Mouse (Mus musculus) embryonic facial prominence, embryonic 10.5 days (tissue): ENCODE measurements around the gene Litaf. TPM values are rescaled to one million over a fixed set of nuclear protein-coding genes. Genes with fewer than 3 reads are reported as not detected.

Experiments used
- DNase-seq: peaks from one replicate; pipeline ENCODE4 v3.0.0-alpha.2; 2017; ENCODE audit warnings: low spot score
- H3K27ac ChIP-seq: fragments of 300-500 bp; sonication (generic); replicated peaks from 2 replicates; pipeline ENCODE4 v1.5.1; 2016; ENCODE audit warnings: mild to moderate bottlenecking
- H3K27me3 ChIP-seq: fragments of 300-500 bp; sonication (generic); replicated peaks from 2 replicates; pipeline ENCODE4 v1.6.1; 2016; ENCODE audit warnings: low read depth, mild to moderate bottlenecking; ENCODE audit not compliant: poor library complexity, severe bottlenecking
- H3K36me3 ChIP-seq: fragments of 300-500 bp; sonication (generic); replicated peaks from 2 replicates; pipeline ENCODE4 v1.6.1; 2016; ENCODE audit warnings: mild to moderate bottlenecking, moderate library complexity
- H3K4me1 ChIP-seq: fragments of 300-500 bp; sonication (generic); 2 replicates; pipeline ENCODE4 v1.6.1; 2016
- H3K4me3 ChIP-seq: fragments of 300-500 bp; sonication (generic); 2 replicates; pipeline ENCODE4 v1.5.1; 2016; ENCODE audit warnings: mild to moderate bottlenecking, moderate library complexity
- H3K9me3 ChIP-seq: fragments of 300-500 bp; sonication (generic); 2 replicates; pipeline ENCODE4 v1.6.1; 2016; ENCODE audit warnings: mild to moderate bottlenecking
- WGBS: fragments of 180-500 bp; shearing (Covaris S2); methylation state at CpG from one replicate; pipeline ENCODE4 v1.1.7; 2016; 5-methylcytosine and 5-hydroxymethylcytosine counted together
- polyA plus RNA-seq: library from polyadenylated mRNA; unstranded; fragments of >200 nt; fragmentation: Nextera tagmentation; extraction: Ambion mirVana; gene quantifications from 2 replicates; pipeline ENCODE4 v1.2.1, GENCODE M21; 2016

Gene Litaf
- polyA plus RNA-seq, 1 experiment from 2014 or later: 97.3 TPM

DNA sequence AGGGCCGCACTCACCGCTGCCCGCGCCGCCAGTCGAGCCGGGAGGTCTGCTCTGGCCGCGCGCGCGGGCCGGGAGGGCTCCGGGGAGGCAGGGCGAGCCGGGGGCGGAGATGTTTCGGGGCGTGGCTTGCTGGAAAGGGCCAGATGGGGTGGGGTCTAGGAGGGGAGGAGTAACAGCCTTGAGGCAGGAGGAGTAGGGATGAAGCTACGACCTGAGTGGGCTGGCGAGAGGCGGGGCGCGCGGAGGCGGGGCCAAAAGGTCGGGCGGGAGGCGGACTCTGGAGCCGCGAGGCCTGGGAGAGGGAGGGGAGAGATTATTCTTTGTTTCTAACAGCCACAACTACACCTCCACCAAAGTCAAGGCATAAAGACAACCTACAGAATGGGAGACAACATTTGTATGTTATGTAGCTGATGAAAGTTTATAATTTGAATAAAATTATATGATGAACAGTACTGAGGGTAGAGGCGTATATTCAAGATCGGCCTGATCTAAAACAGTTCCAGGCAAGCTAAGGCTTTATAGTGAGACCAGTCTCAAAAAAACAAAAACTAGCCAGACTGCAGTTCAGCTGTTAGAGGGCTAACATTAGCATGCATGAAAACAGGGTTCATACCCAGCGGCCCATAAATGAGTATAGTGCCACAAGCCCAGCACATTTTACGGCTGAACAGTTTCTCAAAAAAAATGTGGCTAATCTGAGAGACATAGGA is 72.8 kb downstream of the Litaf start:
- Histone ChIP-seq H3K27me3 (no peaks in the 10 kb centered on the region), H3K27ac (peak overlapping the region; percentile 94), H3K4me1 (peaks cover 28% of the 10 kb centered on the region), H3K9me3 (peaks cover 12% of the 10 kb centered on the region), H3K4me3 (peak overlapping the region; percentile 84), H3K36me3 (peaks cover 32% of the 10 kb centered on the region)
- DNase-seq: peak; percentile 98
- 10% methylated on average over 35 of the region's 35 CpGs for WGBS

DNA sequence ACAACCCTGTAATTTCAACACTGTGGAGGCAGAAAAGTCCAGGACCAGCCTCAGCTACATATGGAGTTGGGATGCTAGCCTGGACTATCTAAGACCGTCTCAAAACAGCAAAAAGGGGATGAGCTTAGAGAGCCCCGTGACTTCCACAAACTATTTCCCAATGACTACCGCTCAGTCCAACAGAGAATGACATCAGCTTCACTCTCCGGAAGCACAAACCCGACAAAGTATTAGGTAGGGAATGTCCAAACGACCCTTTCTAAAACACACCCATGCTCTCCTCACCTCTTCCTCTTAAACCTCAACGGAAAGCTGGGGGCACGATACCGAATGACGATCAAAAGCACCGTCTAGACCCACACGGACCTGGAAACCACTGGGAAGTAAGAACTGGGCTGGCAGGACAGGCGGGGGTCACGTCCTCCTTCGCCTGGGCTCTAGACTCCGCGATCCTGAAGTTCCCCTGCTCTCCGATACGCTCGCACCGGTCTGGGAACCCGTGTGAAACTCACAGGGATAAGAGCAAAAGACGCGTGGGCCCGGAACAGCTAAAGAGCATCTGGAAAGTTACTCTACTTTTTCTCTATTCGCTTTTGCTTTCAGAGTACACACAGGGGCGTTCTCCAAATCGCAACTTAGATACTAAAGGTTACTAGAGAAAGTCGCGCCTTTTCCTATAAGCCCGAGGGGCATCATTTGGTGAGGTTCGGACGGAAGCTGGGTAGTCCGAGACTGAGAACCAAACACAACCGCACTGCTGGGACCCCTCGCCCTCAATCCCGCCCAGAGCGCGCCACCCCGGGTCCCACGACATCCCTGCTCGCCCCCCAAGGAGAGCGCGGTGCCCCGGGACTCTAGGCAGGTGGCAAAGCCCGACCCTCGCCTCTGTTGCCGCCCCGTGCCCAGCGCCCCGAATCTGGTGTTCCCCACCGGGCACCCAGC is 73.6 kb downstream of the Litaf start:
- peak; percentile 66 for DNase-seq
- Histone ChIP-seq H3K4me3 (peak overlapping the region; percentile 84), H3K36me3 (peaks cover 33% of the 10 kb centered on the region), H3K4me1 (peaks cover 32% of the 10 kb centered on the region), H3K9me3 (peaks cover 12% of the 10 kb centered on the region), H3K27me3 (no peaks in the 10 kb centered on the region), H3K27ac (peak overlapping the region; percentile 94)
- under 1% methylated on average over 52 of the region's 52 CpGs for WGBS

DNA sequence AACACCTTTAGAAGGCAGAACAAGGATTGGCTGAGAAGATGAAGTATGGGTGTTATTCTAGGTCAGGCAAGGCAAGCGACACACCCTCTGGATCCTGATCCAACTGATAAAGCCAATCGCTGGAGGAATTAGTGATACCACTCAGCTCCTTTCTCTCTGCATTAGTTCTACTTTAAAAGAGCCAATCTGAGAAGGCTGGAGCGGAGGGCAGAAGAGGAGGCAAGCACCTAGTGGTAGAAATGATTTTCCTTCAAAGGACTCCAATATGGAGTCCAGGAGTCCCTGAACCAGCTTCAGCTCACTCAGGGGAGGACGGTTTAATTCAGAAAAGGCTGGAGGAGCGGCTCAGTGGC is 74.2 kb downstream of the Litaf start:
- no peaks in the 10 kb centered on the region for H3K27me3 ChIP-seq
- H3K36me3 ChIP-seq: peaks cover 33% of the 10 kb centered on the region
- peak overlapping the region; percentile 84 for H3K4me3 ChIP-seq
- 56% methylated on average over 5 of the region's 5 CpGs for WGBS
- peaks cover 12% of the 10 kb centered on the region for H3K9me3 ChIP-seq
- H3K27ac ChIP-seq: peak overlapping the region; percentile 94
- peaks cover 32% of the 10 kb centered on the region for H3K4me1 ChIP-seq
- DNase-seq: no peak

DNA sequence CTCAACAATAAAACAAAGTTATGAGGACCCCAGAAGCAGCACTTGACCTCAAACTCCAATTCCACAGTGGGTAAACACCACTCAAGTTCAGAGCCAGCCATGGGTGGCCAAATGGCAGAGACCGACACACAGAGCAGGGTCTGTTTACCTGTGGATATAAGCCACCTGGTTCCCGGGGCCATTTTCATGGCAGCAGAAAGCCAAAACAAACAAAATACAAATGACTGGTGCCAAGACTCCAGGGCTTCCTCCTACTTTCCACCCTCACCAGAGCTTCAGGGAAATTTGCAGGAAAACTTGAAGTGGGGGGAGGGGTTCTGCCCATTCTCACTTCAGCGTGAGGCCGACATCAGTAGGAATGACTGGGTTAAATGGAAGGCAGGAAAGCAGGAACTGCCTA is 75.2 kb downstream of the Litaf start:
- Histone ChIP-seq H3K36me3 (peaks cover 35% of the 10 kb centered on the region), H3K4me3 (peak overlapping the region; percentile 84), H3K9me3 (peaks cover 12% of the 10 kb centered on the region), H3K27ac (no peak overlapping the region), H3K27me3 (no peaks in the 10 kb centered on the region), H3K4me1 (peaks cover 32% of the 10 kb centered on the region)
- no peak for DNase-seq
- 93% methylated on average over 4 of the region's 4 CpGs for WGBS

DNA sequence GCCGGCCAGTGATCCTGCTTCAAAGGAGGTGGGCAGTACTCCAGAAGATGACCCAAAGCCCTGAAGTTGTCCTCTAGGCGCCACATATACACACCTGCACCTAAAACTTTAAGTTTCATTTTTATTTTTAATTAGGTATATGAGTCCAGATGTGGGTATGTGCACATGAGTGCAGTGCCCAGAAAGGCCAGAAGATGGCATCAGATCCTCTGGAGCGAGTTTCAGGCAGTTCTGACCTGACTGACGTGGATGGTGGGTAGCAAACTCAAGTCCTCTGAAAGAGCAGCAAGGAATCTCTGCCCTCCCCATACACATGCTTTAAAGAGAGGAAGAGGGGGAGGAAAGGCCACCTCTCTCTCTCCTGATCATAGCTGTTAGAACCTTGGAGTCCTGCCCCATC is 76.1 kb downstream of the Litaf start:
- Histone ChIP-seq H3K36me3 (peaks cover 35% of the 10 kb centered on the region), H3K9me3 (peaks cover 12% of the 10 kb centered on the region), H3K4me1 (peaks cover 32% of the 10 kb centered on the region), H3K27ac (no peak overlapping the region), H3K4me3 (no peak overlapping the region), H3K27me3 (no peaks in the 10 kb centered on the region)
- 91% methylated on average over 4 of the region's 4 CpGs for WGBS
- DNase-seq: no peak

DNA sequence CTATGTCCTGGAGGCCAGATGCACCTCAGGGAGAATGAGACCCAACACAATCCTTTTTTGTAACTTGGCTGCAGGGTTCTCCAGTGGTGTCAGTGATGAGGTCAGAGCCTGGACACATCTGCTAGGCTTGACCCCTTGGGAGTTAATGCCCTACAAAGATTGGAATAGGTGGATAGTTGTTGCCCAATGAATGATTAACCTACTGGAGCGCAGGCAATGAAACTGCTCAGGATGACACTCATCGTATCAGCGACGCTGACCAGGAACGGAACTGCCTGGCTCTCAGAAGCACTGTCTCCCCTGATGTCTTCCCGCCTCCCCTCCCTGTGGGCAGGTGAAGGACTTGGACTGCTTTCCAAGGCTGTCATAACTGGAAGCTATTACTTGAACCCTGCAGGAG is 76.6 kb downstream of the Litaf start:
- H3K4me3 ChIP-seq: no peak overlapping the region
- 95% methylated on average over 6 of the region's 6 CpGs for WGBS

DNA sequence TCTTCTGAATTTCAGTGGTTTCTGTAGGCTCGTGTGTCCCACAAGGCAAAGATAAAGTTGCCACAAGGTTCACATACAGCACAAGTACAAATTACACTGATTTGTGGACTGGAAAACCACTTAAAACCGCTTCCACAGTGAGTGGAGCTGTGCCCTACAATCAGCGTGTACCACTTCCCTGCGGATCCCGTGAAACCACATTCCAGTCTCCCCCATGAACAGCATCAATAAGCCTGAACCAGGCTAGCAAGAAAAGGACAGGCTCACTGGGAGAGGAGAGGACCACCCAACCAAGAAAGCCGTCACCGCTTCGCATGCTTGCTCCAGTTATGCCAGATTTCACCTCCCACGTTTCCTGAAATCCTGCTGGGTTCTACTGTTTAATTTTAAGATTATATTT is 77.7 kb downstream of the Litaf start:
- 82% methylated on average over 9 of the region's 9 CpGs for WGBS
- peaks cover 24% of the 10 kb centered on the region for H3K4me1 ChIP-seq
- peaks cover 12% of the 10 kb centered on the region for H3K9me3 ChIP-seq
- H3K27me3 ChIP-seq: no peaks in the 10 kb centered on the region
- H3K27ac ChIP-seq: no peak overlapping the region
- DNase-seq: no peak
- peaks cover 35% of the 10 kb centered on the region for H3K36me3 ChIP-seq
- H3K4me3 ChIP-seq: no peak overlapping the region

More for the DNA sequence above, 76.6 kb downstream of the Litaf start:
- Histone ChIP-seq H3K4me1 (peaks cover 32% of the 10 kb centered on the region), H3K27ac (no peak overlapping the region), H3K36me3 (peaks cover 35% of the 10 kb centered on the region), H3K9me3 (peaks cover 12% of the 10 kb centered on the region), H3K27me3 (no peaks in the 10 kb centered on the region)
- DNase-seq: no peak

DNA sequence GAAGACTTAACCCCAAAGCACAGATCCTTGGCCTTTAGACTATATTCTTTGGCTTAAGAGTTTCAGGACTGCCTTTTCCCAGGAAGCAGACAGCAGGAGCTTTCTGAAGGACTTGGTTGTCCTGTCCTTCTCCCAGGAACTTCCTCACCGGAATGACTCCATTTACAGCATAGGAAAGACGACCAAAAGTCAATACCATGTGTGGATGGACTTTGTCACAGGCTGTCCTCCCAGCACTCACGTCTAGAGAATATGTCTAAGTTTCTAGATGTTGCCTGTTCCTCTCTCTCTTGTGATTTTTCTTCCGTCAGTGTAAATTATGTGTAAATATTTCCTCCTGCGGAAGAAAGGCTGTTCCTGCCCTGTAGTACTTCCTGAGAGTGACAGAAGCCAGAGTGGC is 81.4 kb downstream of the Litaf start:
- DNase-seq: no peak

DNA sequence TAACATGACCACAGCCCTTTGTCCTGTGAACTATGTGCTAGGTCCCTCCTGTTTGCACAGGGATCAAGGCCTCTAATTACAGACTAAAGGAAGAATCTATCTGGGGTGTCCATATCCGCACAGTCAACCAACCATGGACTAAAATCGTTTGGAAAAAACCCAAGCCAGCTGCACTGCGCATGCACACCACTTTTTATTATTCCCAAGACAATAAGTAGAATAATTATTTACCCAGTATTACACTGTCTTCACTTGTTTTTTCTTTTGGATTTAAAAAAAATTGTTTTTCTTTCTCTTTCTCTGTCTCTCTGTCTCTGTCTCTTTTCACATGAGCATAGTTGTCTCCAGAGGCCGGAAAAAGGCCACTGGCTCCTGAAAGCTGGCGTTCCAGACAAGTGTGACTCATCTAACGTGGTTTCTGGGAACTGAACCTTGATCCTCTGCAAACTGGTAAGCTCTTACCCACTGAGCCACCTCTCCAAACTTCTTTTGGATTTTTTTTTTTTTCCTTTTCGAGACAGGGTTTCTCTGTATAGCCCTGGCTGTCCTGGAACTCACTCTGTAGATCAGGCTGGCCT is 84.4 kb downstream of the Litaf start:
- H3K27ac ChIP-seq: no peak overlapping the region
- peaks cover 40% of the 10 kb centered on the region for H3K4me1 ChIP-seq
- DNase-seq: no peak
- 79% methylated on average over 7 of the region's 7 CpGs for WGBS
- no peak overlapping the region for H3K4me3 ChIP-seq
- H3K36me3 ChIP-seq: peaks cover 20% of the 10 kb centered on the region
- H3K9me3 ChIP-seq: no peaks in the 10 kb centered on the region
- H3K27me3 ChIP-seq: no peaks in the 10 kb centered on the region

More for the DNA sequence above, 81.4 kb downstream of the Litaf start:
- no peak overlapping the region for H3K4me3 ChIP-seq
- no peak overlapping the region for H3K27ac ChIP-seq
- WGBS: 77% methylated on average over 5 of the region's 5 CpGs
- peaks cover 30% of the 10 kb centered on the region for H3K4me1 ChIP-seq
- H3K9me3 ChIP-seq: no peaks in the 10 kb centered on the region
- H3K27me3 ChIP-seq: no peaks in the 10 kb centered on the region
- peaks cover 16% of the 10 kb centered on the region for H3K36me3 ChIP-seq

DNA sequence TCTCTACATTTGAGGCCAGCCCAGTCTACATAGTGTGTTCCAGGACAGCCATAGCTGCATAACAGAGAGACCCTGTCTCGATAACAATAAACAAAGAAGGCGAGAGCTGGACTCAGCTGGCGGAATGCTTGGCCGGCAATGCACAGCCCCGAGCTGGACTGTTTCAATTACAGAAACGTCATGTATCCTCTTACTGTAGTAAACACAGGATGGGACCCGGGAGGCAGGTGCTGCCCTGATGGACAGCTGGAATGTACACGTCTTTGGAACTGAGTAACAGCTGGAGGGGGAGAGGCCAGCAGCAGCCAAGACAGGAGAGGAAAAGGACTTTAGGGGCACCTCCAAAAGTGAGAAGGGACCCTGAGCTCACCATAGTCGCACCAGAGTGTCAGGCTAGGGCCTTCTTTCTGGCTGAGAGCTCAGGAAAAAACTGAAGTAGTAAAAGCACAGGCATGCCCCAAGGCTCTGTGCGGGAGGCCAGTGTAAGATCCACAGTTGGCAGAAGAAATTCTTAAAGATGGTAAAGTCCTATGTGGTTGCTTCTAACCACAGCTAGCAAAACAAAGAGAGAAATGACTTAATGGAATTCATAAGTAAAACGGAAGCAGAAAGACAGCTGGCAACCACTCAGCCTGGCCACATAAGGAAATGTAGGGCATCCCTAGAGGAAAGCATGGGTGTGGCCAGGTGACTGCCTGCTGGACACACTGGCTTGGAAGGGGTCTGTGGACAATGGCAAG is 86.7 kb downstream of the Litaf start:
- H3K36me3 ChIP-seq: peaks cover 33% of the 10 kb centered on the region
- peaks cover 53% of the 10 kb centered on the region for H3K4me1 ChIP-seq
- DNase-seq: no peak
- 63% methylated on average over 11 of the region's 11 CpGs for WGBS
- H3K9me3 ChIP-seq: no peaks in the 10 kb centered on the region
- H3K27ac ChIP-seq: peak overlapping the region; percentile 27; the same call in 1 of the 2 replicates
- no peak overlapping the region for H3K4me3 ChIP-seq
- no peaks in the 10 kb centered on the region for H3K27me3 ChIP-seq

DNA sequence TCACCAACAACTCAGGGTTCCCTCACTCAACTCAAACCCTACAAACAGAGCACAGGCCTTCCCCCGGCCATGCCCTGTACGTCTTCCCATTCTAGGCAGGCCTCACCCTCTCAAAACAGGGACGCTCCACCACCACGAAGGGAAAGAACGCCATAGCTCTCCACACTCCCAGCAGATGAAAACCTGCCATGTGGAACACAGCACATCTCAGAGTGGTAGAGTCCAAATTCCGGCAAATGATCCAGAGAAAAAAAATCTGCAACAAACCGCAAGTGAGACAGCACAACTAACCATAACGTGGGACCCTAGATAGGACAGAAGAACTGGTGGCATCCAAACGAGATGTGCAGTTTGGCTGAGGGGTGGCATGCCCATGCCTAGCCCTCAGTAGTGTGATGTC is 88.1 kb downstream of the Litaf start:
- Histone ChIP-seq H3K9me3 (no peaks in the 10 kb centered on the region), H3K36me3 (peaks cover 42% of the 10 kb centered on the region), H3K27ac (0 out of 2 replicates have a peak overlapping the region, but pooled peaks have one; percentile 37), H3K4me1 (peaks cover 59% of the 10 kb centered on the region), H3K27me3 (no peaks in the 10 kb centered on the region), H3K4me3 (no peak overlapping the region)
- no peak for DNase-seq
- 90% methylated on average over 9 of the region's 9 CpGs for WGBS

DNA sequence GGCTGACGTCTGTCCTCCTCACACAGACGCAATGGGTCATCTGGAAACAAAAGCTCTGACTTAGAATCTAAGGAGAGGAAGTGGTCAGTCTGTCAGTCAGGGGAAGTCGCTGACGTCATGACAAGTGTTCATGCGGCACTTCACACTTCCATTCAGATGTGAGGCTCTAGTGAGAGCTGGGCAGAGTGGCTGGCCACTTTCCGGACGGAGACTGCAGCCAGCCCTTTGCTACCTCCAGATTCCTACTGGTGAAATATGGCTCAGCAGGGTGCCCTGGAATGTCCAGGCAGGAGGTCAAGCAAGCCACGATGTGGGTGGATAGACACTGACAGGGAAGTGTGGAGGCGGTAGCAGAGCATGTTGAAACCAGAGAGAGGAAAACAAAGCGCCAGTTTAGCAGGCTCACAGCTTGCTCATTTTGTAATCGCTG is 89.7 kb downstream of the Litaf start:
- H3K27me3 ChIP-seq: no peaks in the 10 kb centered on the region
- peak overlapping the region; percentile 42; the same call in 1 of the 2 replicates for H3K27ac ChIP-seq
- peaks cover 58% of the 10 kb centered on the region for H3K4me1 ChIP-seq
- no peak overlapping the region for H3K4me3 ChIP-seq
- DNase-seq: no peak
- no peaks in the 10 kb centered on the region for H3K9me3 ChIP-seq
- peaks cover 51% of the 10 kb centered on the region for H3K36me3 ChIP-seq
- WGBS: 73% methylated on average over 11 of the region's 11 CpGs
